Mouse (Mus musculus): ENCODE data around the gene Brd2.

DNA sequence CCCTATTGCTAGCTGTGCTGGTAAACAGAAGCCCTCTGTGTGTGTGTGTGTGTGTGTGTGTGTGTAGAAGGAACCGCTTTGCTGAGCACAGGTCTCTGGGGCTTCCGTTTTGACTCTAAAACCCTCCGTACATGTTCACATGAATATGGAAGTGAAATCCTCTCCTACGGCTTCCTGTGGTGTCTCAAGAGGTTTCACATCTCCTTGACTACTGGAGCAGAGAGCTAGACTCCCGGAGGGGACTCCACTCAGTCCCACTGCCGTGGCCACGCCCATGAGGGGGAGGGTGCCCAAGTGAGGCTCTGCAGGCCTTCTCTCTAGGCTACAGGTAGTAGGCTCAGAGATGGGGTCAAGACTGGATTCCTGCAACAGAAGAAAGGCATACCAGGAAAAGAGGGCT, 20.6 kb upstream of the Brd2 start, which contains the start of gene H2-DMb2:
- no peak for TF ChIP-seq CTCF (IDR thresholded peaks at IDR 0.05; ENCODE audit: borderline replicate concordance, insufficient read depth, low read length)
- no peak for TF ChIP-seq POLR2A (IDR thresholded peaks at IDR 0.05; ENCODE audit: low read depth, low read length)

Data from embryonic fibroblast, embryonic 13.5 days (primary cell).